Mouse (Mus musculus): ENCODE data around the gene Tceal7.
"Not testable (repeated sequence)": the region's sequence is repeated elsewhere in the genome, so short reads cannot be mapped to it uniquely, and the experiment has no call there.

Gene Tceal7

DNA sequence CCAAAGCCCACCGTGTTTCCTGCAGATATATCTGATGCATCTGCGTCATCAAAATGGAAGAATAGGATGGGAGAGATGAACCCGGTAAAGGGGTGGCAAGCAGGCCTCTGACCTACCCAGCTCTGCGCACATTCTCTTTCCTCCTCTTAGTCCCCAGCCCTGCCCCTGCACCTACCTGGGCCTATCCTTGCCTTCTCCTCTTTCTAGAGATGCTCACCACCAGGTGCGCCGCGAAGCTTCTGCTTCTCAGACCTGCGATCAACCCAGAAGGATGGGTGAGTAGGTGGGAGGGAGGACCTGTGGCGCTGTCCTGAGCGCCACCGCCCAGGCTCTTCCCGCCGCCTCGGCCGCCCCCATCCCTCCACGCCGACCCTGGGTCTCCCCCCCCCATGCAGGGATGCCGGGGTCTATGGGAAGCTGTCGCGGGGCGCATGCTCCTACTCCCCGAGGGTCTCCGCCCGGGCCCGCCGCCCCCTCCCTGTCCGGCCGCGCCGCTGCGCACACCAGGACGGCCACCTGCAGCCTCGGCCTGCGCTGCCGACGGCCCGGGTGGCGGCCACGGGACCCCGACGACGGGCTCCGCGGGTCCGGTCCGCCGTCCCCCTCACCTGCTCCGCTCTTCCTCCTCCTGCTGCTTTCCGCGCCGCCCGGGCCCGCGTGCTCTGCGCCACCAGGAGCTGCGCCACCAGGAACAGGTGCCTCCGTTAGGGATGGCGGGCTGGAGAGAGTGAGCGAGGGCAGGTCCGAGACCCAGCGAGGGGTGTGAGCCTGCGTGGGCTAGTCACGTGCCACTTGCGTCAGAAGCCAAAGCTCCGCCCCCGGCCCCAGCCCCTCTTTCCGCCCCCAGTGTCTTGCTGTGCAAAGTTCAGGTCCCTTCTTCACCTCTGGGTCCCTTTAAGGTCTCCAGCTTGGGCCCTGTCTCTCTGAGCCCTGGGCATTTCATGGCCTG is at the start of gene Tceal7, which contains the start of gene Bex1:
TSS of gene Tceal7 (plus strand) at position 51 of the 949 bp plus-strand sequence.
TSS of gene Bex1 (minus strand) at position 785 of the 949 bp plus-strand sequence.
- DNase-seq (ENCODE audit: low spot score), result not testable (repeated sequence)

- DNase-seq (ENCODE audit: low spot score), result no peak
Measured at GRCm38 (mm10) chrX:136170625-136171024, 44.0 kb upstream of the Tceal7 start.

- peak; percentile 63 for DNase-seq (ENCODE audit: low spot score)
Measured at GRCm38 (mm10) chrX:136171189-136172117, 43.1 kb upstream of the Tceal7 start.

DNA sequence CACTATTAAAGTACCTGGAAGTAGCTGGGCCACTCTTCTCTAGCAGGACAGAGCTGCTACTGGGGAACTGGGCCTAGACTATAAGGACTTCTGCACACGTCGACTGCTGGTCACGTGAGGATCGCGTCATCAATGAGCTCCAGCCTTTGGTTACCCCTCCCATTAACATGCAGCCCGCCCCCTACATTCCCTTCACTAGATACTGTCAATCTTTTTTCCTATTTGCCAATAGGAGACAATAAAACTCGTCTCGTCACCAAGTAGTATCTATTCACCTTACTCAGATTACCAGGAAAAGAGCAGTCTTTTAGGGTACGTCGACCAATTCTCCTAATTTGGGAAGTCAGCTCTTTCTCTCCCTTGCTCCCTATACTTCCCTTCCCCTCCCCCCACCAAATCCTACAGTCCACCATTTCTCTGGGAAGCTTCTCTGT is 42.4 kb upstream of the Tceal7 start, which contains the start of gene Tceal8:
TSS of gene Tceal8 (minus strand) at position 225 of the 434 bp plus-strand sequence.
- peak; percentile 83 for DNase-seq (ENCODE audit: low spot score)

DNA sequence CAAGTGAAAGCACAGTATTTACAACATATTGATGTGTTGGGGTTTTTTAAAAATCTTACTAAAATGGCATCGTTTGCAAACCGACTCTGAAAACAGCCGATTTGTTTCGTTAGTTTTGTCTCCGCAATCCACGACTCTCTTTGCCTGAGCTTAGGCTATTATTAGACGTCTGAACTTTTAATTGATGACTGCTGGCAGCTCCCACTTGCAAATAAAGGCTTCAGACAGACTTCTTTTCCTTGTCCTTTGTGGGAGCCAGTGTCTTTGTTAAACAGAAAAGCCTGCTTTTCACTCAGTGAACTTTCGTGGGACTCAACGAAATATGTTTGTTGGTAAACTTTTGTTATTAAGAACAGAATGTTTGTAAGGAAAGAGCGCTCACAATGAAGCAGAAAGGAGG is 41.8 kb upstream of the Tceal7 start:
- DNase-seq (ENCODE audit: low spot score), result no peak

GRCm38 (mm10) chrX:136180897-136181553 is 33.6 kb upstream of the Tceal7 start:
- no peak for DNase-seq (ENCODE audit: low spot score)

GRCm38 (mm10) chrX:136183107-136183506 is 31.5 kb upstream of the Tceal7 start:
- DNase-seq (ENCODE audit: low spot score), result no peak

DNA sequence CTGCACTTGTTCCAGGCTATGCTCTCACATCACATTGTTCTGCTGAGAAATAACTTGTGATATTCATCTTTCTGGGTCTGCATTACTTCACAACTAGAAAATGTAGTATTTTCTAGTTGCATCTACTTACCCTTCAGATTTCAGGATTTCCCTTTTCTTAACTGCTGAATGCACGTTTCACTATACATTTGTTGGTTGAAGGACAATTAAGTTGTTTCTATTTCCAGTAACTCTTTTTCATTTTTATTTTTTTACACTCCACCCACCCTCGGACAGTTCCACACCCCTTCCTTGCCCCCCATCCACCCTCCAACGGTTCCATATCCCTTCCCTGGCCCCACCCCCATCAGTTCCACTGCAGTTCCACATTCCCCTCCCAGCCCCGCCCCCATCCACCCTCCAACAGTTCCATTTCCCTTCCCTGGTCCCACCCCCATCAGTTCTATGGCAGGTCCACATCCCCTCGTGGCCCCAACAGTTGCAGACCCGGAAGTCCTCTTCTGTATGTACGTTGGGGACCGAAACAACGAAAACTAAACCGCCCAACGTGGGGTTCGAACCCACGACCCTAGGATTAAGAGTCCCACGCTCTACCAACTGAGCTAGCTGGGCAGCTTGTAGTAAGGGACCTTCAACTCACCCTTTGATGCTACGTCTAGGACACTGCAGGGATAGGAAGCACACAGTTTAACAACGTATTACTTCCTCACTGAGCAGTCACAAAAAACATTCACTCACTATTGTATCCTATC is 19.2 kb upstream of the Tceal7 start:
- DNase-seq (ENCODE audit: low spot score), result no peak

- peak; percentile 10 for DNase-seq (ENCODE audit: low spot score)
Measured at GRCm38 (mm10) chrX:136196873-136197272, 17.7 kb upstream of the Tceal7 start.

DNA sequence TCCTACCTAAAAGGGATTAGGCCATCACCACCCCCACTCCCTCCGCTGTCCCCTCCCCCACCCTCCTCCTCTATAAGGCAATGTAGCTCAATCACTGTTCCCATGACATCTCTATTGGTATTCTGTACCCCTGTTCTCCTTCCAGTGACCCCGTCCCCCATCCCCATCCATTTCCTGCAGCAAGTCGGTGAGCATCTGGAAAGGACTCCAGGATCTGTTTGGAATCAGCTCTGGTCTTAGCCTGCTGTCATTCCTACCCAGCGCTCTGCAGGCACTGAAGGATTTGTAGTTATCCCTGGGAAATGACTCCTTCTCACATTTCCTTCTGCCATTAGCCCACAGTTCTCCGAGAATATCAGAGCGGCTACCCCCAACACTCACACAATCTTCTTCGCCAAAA is 11.3 kb upstream of the Tceal7 start:
- no peak for DNase-seq (ENCODE audit: low spot score)

- DNase-seq (ENCODE audit: low spot score), result peak; percentile 0
Measured at GRCm38 (mm10) chrX:136203664-136204066, 10.9 kb upstream of the Tceal7 start, which contains the start of gene Tceal5. Gene Tceal5, minus strand, starts transcription at chrX:136203876.

DNA sequence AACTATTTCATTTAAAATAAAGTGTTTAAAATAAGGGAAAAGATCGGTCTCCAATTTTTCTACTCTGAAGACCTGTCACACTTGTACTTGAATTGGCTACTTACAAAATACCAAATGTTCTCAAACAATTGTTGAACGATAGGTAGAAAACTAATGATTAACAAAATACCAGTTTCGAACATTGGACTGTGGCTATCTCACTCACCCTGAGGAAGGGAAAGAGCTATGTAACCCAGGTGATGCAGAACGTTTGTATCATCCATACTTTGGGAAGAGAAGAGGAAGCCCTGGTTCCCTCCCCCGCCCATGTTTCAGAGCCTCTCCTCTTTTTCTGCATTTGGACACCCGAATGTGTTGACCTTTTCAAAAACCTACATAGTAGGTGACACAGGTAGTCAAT is 10.2 kb upstream of the Tceal7 start:
- no peak for DNase-seq (ENCODE audit: low spot score)

DNA sequence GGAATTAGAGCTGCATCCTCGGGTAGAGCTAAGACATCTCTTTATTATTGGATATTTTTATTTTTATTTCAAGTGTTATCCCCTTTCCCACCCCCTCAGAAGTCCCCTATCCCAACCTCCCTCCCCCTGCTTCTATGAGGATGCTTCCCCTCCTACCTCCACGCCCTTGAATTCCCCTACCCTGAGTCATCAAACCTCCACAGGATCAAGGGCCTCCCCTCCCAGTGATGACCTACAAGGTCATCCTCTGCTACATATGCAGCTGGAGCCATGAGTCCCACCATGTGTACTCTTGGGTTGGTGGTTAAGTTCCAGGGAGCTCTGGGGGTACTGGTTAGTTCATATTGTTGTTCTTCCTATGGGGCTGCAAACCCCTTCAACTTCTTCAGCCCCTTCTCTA is 1.2 kb upstream of the Tceal7 start:
- no peak for DNase-seq (ENCODE audit: low spot score)

DNA sequence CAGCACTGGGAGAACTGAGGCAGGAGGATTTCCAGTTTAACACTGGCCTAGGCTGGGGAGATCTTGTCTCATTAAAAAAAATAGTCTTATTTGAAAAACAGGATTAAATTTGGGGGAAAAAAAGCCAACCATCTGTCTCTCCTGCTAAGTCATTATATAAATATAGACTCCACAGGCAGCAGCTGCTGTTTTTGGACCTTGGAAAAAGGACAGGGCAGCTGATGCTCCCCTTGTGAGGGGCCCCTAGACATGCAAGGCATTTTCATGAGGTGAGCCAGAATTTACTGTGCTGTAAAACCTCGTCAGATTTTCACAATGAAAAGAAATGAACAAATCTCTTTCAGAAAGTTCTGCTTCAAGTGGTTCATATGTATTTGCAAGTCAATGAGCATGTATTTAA is 1.7 kb downstream of the Tceal7 start:
- DNase-seq (ENCODE audit: low spot score), result no peak

- no peak for DNase-seq (ENCODE audit: low spot score)
Measured at GRCm38 (mm10) chrX:136223714-136224113, 9.1 kb downstream of the Tceal7 start.

DNA sequence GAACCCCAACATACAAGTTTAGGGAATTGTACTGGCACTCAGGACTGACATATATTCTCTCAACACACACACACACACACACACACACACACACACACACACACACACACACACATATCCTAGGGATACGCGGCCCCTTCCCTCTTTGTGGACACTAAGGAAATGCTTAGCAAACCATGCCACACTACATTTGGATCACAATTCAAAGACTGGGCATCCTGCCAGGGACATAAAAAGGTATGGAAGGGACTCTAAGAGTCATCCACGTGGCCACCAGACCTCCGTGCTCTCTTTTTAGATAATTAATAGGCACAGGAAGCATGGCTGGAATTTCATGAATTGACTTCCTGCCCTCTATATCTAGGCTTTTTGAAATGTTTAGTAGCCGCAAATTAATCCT is 13.2 kb downstream of the Tceal7 start:
- no peak for DNase-seq (ENCODE audit: low spot score)

- peak; percentile 34 for DNase-seq (ENCODE audit: low spot score)
Measured at GRCm38 (mm10) chrX:136238118-136238517, 23.5 kb downstream of the Tceal7 start.

GRCm38 (mm10) chrX:136243181-136243580 is 28.6 kb downstream of the Tceal7 start:
- DNase-seq (ENCODE audit: low spot score), result no peak

DNA sequence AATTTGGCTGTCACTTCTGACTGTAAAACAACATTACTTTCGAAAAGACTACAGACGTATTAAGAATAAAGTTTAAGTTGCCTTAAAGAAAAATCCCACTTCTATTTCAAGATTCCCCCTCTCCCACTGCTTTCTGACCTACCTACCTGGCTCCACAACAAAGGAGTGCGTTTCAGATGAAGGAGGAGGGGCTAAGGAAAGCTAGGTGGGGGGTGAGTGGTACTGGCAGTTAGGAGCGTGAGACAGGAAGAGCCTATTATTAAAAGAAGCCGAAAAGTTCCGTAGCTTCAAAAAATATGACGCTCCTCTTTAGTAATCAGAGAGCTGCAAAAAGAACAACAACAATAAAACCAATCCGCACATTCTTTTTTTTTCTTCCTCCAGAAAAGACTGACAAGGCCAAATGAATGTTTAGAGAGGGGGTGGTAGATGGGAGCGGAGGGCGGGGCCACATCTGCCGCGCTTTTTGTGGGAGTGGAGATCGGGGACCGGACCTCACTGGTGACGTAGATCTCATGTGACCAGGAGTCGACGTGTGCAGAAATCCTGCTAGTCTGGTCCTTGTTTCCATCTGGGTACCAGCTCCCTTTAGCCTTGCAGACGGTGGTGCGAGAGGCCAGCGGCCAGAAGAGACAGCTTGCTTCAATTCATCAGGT is 30.1 kb downstream of the Tceal7 start, which contains the start of gene Tceal9:
TSS of gene Tceal9 (plus strand) at position 506 of the 656 bp plus-strand sequence.
- peak; percentile 78 for DNase-seq (ENCODE audit: low spot score)

- DNase-seq (ENCODE audit: low spot score), result peak; percentile 13
Measured at GRCm38 (mm10) chrX:136245521-136246071, 31.0 kb downstream of the Tceal7 start.

Measured in lung, postnatal 25 days (tissue).